Mouse (Mus musculus): ENCODE measurements around the gene Atp8b5. TPM values are rescaled to one million over a fixed set of nuclear protein-coding genes. Genes with fewer than 3 reads are reported as not detected.

The Atp8b5 gene
- polyA plus RNA-seq, 1 experiment from 2014 or later, result 0.27 TPM

GRCm38 (mm10) chr4:43334771-43335170, 67.8 kb downstream of the Atp8b5 start:
- no peaks in the 10 kb centered on the region for H3K4me1 ChIP-seq
- H3K4me2 ChIP-seq, result no peak overlapping the region
- no peaks in the 10 kb centered on the region for H3K27me3 ChIP-seq (replicated peaks)
- H3K36me3 ChIP-seq, result no peaks in the 10 kb centered on the region
- H3K9me3 ChIP-seq, result peaks cover 5% of the 10 kb centered on the region
- 48% methylated on average over 2 of the region's 2 CpGs for WGBS
- no peak overlapping the region for H3K27ac ChIP-seq
- H3K9ac ChIP-seq, result no peak overlapping the region
- no peak overlapping the region for H3K4me3 ChIP-seq (replicated peaks)
- ATAC-seq (ENCODE audit: insufficient read depth, low FRiP score, low read depth), result no peak

GRCm38 (mm10) chr4:43336176-43336575, 69.2 kb downstream of the Atp8b5 start:
- no peak overlapping the region for H3K4me2 ChIP-seq
- no peaks in the 10 kb centered on the region for H3K4me1 ChIP-seq
- no peak overlapping the region for H3K4me3 ChIP-seq (replicated peaks)
- no peak overlapping the region for H3K9ac ChIP-seq
- H3K27ac ChIP-seq, result no peak overlapping the region
- peaks cover 5% of the 10 kb centered on the region for H3K9me3 ChIP-seq
- no peak for ATAC-seq (ENCODE audit: insufficient read depth, low FRiP score, low read depth)
- H3K27me3 ChIP-seq (replicated peaks), result no peaks in the 10 kb centered on the region
- no peaks in the 10 kb centered on the region for H3K36me3 ChIP-seq

- Histone ChIP-seq H3K4me2 (no peak overlapping the region), H3K9me3 (peaks cover 5% of the 10 kb centered on the region), H3K27me3 (replicated peaks) (no peaks in the 10 kb centered on the region), H3K4me3 (replicated peaks) (no peak overlapping the region), H3K36me3 (no peaks in the 10 kb centered on the region), H3K27ac (no peak overlapping the region), H3K4me1 (no peaks in the 10 kb centered on the region), H3K9ac (no peak overlapping the region)
- 68% methylated on average over 4 of the region's 4 CpGs for WGBS
- ATAC-seq (ENCODE audit: insufficient read depth, low FRiP score, low read depth), result no peak
Observed at GRCm38 (mm10) chr4:43340096-43340804, 73.3 kb downstream of the Atp8b5 start.

GRCm38 (mm10) chr4:43341276-43341891, 74.4 kb downstream of the Atp8b5 start:
- Histone ChIP-seq H3K4me3 (replicated peaks) (no peak overlapping the region), H3K27ac (no peak overlapping the region), H3K9me3 (peaks cover 2% of the 10 kb centered on the region), H3K4me1 (no peaks in the 10 kb centered on the region), H3K36me3 (no peaks in the 10 kb centered on the region), H3K9ac (no peak overlapping the region), H3K4me2 (no peak overlapping the region), H3K27me3 (replicated peaks) (no peaks in the 10 kb centered on the region)
- WGBS, result 84% methylated on average over 7 of the region's 7 CpGs
- ATAC-seq (ENCODE audit: insufficient read depth, low FRiP score, low read depth), result no peak

- H3K4me2 ChIP-seq, result no peak overlapping the region
- no peaks in the 10 kb centered on the region for H3K27me3 ChIP-seq (replicated peaks)
- no peaks in the 10 kb centered on the region for H3K4me1 ChIP-seq
- ATAC-seq (ENCODE audit: insufficient read depth, low FRiP score, low read depth), result no peak
- WGBS, result 89% methylated on average over 10 of the region's 10 CpGs
- H3K9ac ChIP-seq, result no peak overlapping the region
- no peaks in the 10 kb centered on the region for H3K36me3 ChIP-seq
- no peaks in the 10 kb centered on the region for H3K9me3 ChIP-seq
- no peak overlapping the region for H3K4me3 ChIP-seq (replicated peaks)
- no peak overlapping the region for H3K27ac ChIP-seq
Observed at GRCm38 (mm10) chr4:43342443-43342842, 75.5 kb downstream of the Atp8b5 start.

GRCm38 (mm10) chr4:43344932-43345331, 78.0 kb downstream of the Atp8b5 start:
- no peak overlapping the region for H3K9ac ChIP-seq
- 86% methylated on average over 2 of the region's 2 CpGs for WGBS
- no peak overlapping the region for H3K4me3 ChIP-seq (replicated peaks)
- H3K27ac ChIP-seq, result no peak overlapping the region
- no peaks in the 10 kb centered on the region for H3K36me3 ChIP-seq
- H3K9me3 ChIP-seq, result no peaks in the 10 kb centered on the region
- H3K4me2 ChIP-seq, result no peak overlapping the region
- H3K4me1 ChIP-seq, result no peaks in the 10 kb centered on the region
- H3K27me3 ChIP-seq (replicated peaks), result no peaks in the 10 kb centered on the region
- ATAC-seq (ENCODE audit: insufficient read depth, low FRiP score, low read depth), result no peak

GRCm38 (mm10) chr4:43349206-43349605, 82.2 kb downstream of the Atp8b5 start:
- Histone ChIP-seq H3K9ac (no peak overlapping the region), H3K4me2 (no peak overlapping the region), H3K4me3 (replicated peaks) (no peak overlapping the region), H3K27me3 (replicated peaks) (no peaks in the 10 kb centered on the region), H3K9me3 (no peaks in the 10 kb centered on the region), H3K27ac (no peak overlapping the region), H3K4me1 (no peaks in the 10 kb centered on the region), H3K36me3 (no peaks in the 10 kb centered on the region)
- no peak for ATAC-seq (ENCODE audit: insufficient read depth, low FRiP score, low read depth)
- 92% methylated on average over 5 of the region's 5 CpGs for WGBS

GRCm38 (mm10) chr4:43350038-43350560, 83.1 kb downstream of the Atp8b5 start:
- H3K9me3 ChIP-seq, result no peaks in the 10 kb centered on the region
- no peak overlapping the region for H3K4me2 ChIP-seq
- H3K4me3 ChIP-seq (replicated peaks), result no peak overlapping the region
- WGBS, result 63% methylated on average over 6 of the region's 6 CpGs
- H3K27me3 ChIP-seq (replicated peaks), result no peaks in the 10 kb centered on the region
- no peak overlapping the region for H3K27ac ChIP-seq
- no peak overlapping the region for H3K9ac ChIP-seq
- H3K36me3 ChIP-seq, result no peaks in the 10 kb centered on the region
- no peak for ATAC-seq (ENCODE audit: insufficient read depth, low FRiP score, low read depth)
- no peaks in the 10 kb centered on the region for H3K4me1 ChIP-seq

- Histone ChIP-seq H3K9ac (no peak overlapping the region), H3K27ac (no peak overlapping the region), H3K27me3 (replicated peaks) (no peaks in the 10 kb centered on the region), H3K4me1 (no peaks in the 10 kb centered on the region), H3K4me2 (no peak overlapping the region), H3K36me3 (no peaks in the 10 kb centered on the region), H3K4me3 (replicated peaks) (no peak overlapping the region), H3K9me3 (no peaks in the 10 kb centered on the region)
- WGBS, result 84% methylated on average over 6 of the region's 6 CpGs
- no peak for ATAC-seq (ENCODE audit: insufficient read depth, low FRiP score, low read depth)
Observed at GRCm38 (mm10) chr4:43353662-43354061, 86.7 kb downstream of the Atp8b5 start.

GRCm38 (mm10) chr4:43364914-43365560, 98.1 kb downstream of the Atp8b5 start:
- ATAC-seq (ENCODE audit: insufficient read depth, low FRiP score, low read depth), result no peak
- WGBS, result 69% methylated on average over 11 of the region's 11 CpGs
- Histone ChIP-seq H3K4me2 (peak overlapping the region; percentile 27; the same call in 1 of the 2 replicates), H3K36me3 (no peaks in the 10 kb centered on the region), H3K4me3 (replicated peaks) (no peak overlapping the region), H3K27me3 (replicated peaks) (no peaks in the 10 kb centered on the region), H3K9me3 (no peaks in the 10 kb centered on the region), H3K27ac (peak overlapping the region; percentile 67; the same call in 1 of the 2 replicates), H3K9ac (no peak overlapping the region), H3K4me1 (no peaks in the 10 kb centered on the region)

- no peaks in the 10 kb centered on the region for H3K27me3 ChIP-seq (replicated peaks)
- no peak overlapping the region for H3K4me3 ChIP-seq (replicated peaks)
- H3K9ac ChIP-seq, result no peak overlapping the region
- 64% methylated on average over 5 of the region's 5 CpGs for WGBS
- ATAC-seq (ENCODE audit: insufficient read depth, low FRiP score, low read depth), result no peak
- H3K4me2 ChIP-seq, result no peak overlapping the region
- no peak overlapping the region for H3K27ac ChIP-seq
- H3K36me3 ChIP-seq, result no peaks in the 10 kb centered on the region
- H3K9me3 ChIP-seq, result no peaks in the 10 kb centered on the region
- H3K4me1 ChIP-seq, result no peaks in the 10 kb centered on the region
Observed at GRCm38 (mm10) chr4:43367295-43367694, 100.3 kb downstream of the Atp8b5 start.

GRCm38 (mm10) chr4:43367787-43368186, 100.8 kb downstream of the Atp8b5 start:
- 89% methylated on average over 9 of the region's 9 CpGs for WGBS
- H3K9me3 ChIP-seq, result no peaks in the 10 kb centered on the region
- H3K36me3 ChIP-seq, result no peaks in the 10 kb centered on the region
- no peak for ATAC-seq (ENCODE audit: insufficient read depth, low FRiP score, low read depth)
- H3K4me3 ChIP-seq (replicated peaks), result no peak overlapping the region
- H3K9ac ChIP-seq, result no peak overlapping the region
- no peak overlapping the region for H3K4me2 ChIP-seq
- no peaks in the 10 kb centered on the region for H3K27me3 ChIP-seq (replicated peaks)
- no peaks in the 10 kb centered on the region for H3K4me1 ChIP-seq
- H3K27ac ChIP-seq, result no peak overlapping the region
